Mouse (Mus musculus) R1 (cell line): Measurements from ENCODE around the gene Creb1.
"Not testable (repeated sequence)": the region's sequence is repeated elsewhere in the genome, so short reads cannot be mapped to it uniquely, and the experiment has no call there.

Source experiments
- DNase-seq: peaks from one replicate; pipeline ENCODE4 v3.0.0-alpha.2; 2018; ENCODE audit warnings: low read depth, low spot score

Gene Creb1

DNA sequence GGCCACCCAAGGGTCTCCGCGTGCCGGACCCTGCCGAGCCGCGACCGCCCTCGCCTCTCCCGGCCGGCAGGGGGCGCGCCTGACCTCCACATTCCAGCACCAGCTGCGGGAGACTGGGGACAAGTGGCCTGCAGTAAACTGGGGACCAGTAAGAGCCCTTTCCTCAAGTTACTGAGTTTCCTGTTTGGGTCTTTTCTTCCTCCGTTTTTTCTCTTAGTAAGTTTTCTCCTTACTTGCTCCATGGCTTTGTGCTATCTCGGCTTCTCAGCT is 85.2 kb downstream of the Creb1 start:
- DNase-seq = peak; percentile 84

DNA sequence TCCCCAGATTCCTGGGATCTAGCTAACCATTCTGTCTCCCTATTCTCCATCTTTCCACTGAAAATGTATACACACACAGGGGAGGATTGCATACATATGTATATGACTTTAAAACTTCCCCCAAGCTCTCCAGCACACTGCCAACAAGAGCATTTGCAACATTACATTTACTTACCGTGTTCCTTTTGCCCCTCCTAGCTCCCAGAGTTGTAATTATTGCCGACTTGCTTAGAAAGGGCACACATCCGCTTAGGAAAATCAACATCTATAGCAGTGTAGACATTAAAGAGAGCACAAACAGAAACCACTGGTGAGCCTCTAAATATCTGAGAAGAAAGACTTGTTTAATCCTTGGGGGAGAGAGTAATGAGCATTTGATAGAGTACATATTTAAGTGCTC is 85.8 kb downstream of the Creb1 start:
- no peak for DNase-seq

- DNase-seq = no peak
Observed at GRCm38 (mm10) chr1:64621116-64621515, 88.7 kb downstream of the Creb1 start.

- DNase-seq = peak; percentile 91
Observed at GRCm38 (mm10) chr1:64623558-64624435, 91.4 kb downstream of the Creb1 start.

DNA sequence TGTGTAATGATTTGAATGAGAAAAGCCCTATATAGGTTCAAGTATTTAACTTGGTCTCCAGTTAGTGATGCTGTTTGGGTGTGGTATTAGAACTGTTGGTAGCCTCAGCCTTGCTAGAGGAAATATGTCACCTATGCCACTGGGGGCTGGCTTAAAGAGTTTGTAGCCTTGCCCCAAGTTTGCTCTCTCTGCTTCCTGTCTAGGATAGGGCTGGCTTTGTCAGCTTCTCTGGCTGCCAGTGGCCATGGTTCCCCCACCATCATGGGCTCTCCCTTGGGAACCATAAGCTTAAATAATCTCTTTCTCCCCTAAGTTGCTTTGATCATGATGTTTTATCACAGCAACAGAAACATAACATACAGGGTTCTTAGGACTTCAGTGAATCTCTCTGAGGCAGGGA is 92.8 kb downstream of the Creb1 start:
- DNase-seq = no peak

DNA sequence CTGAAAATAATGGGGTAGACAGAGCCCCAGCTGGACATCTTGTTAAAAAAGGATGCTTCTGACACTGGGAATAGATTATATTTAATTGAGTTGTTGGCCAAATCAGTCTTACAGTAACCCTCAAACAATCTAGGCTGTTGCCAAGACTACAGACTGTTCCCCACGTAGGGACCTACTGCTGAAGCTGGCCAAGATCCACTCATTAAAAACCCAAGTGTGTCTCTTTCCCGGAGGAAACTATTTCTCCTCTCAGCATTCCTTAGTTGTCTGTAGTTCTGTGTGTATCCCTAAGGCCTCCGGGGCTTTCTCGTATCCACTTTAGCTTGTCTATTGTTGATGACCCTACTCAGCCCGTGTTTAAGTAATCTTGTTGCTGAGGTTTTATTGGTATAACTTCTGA is 99.1 kb downstream of the Creb1 start:
- no peak for DNase-seq

- no peak for DNase-seq
Observed at GRCm38 (mm10) chr1:64633237-64633636, 100.8 kb downstream of the Creb1 start.

DNA sequence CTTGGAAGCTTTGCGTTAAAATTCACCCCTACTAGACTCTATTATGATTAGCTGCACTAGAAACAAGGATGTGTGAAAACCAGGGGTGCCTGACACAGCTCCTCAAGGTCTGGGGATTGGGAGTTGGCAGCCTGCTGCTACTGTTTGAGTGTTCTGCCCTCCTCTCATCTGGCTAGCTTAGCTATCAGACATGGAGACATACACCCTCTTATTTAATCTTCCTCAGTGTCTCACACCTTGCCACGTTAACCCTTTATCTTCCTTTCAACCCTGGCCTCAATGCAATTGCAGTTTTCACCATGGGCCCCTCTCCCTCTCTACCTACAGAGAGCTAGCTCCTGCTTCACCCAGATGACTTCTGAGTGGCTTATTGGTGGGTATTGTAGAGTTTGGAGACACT is 103.2 kb downstream of the Creb1 start:
- no peak for DNase-seq

GRCm38 (mm10) chr1:64639279-64639678 is 106.8 kb downstream of the Creb1 start:
- no peak for DNase-seq

GRCm38 (mm10) chr1:64641069-64641468 is 108.6 kb downstream of the Creb1 start:
- DNase-seq = no peak

DNA sequence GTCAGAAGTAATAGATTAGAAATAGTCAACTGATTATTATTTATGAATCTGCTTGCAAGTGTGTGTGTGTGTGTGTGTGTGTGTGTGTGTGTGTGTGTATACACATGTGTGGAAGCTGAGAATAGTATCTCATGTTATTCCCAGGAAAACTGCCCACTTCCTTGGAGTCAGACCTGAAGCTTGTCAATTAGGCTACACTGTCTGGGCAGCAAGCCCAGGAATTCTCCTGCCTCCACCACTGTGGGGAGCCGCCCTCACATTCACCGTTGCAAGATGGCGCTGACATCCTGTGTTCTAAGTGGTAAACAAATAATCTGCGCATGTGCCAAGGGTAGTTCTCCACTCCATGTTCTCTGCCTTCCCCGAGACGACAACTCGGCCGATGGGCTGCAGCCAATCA is 110.1 kb downstream of the Creb1 start:
- not testable (repeated sequence) for DNase-seq

- no peak for DNase-seq
Observed at GRCm38 (mm10) chr1:64644513-64644912, 112.1 kb downstream of the Creb1 start.

GRCm38 (mm10) chr1:64649362-64650124 is 117.1 kb downstream of the Creb1 start:
- no peak for DNase-seq

GRCm38 (mm10) chr1:64653701-64654100 is 121.3 kb downstream of the Creb1 start:
- no peak for DNase-seq
